Mouse (Mus musculus): ENCODE results near the gene Mael. TPM values are rescaled to one million over a fixed set of nuclear protein-coding genes. Genes with fewer than 3 reads are reported as not detected.

Gene Mael
- polyA plus RNA-seq, 1 experiment from 2014 or later = 0.09 TPM

GRCm38 (mm10) chr1:166266001-166266705, 27.6 kb upstream of the Mael start:
- Histone ChIP-seq H3K9ac (no peak overlapping the region), H3K4me3 (no peak overlapping the region), H3K27me3 (no peaks in the 10 kb centered on the region), H3K9me3 (no peaks in the 10 kb centered on the region), H3K36me3 (no peaks in the 10 kb centered on the region), H3K4me1 (no peaks in the 10 kb centered on the region), H3K4me2 (no peak overlapping the region), H3K27ac (no peak overlapping the region)
- no peak for ATAC-seq (ENCODE audit: insufficient number of reproducible peaks, low FRiP score, low TSS enrichment, low read depth)
- 81% methylated on average over 7 of the region's 7 CpGs for WGBS

GRCm38 (mm10) chr1:166259526-166259925, 21.0 kb upstream of the Mael start:
- Histone ChIP-seq H3K4me1 (peaks cover 5% of the 10 kb centered on the region; the same call in 1 of the 2 replicates), H3K9ac (no peak overlapping the region), H3K27me3 (peaks cover 26% of the 10 kb centered on the region), H3K4me2 (no peak overlapping the region), H3K9me3 (no peaks in the 10 kb centered on the region), H3K27ac (no peak overlapping the region), H3K4me3 (no peak overlapping the region), H3K36me3 (no peaks in the 10 kb centered on the region)
- 71% methylated on average over 6 of the region's 6 CpGs for WGBS
- no peak for ATAC-seq (ENCODE audit: insufficient number of reproducible peaks, low FRiP score, low TSS enrichment, low read depth)

- H3K9ac ChIP-seq = no peak overlapping the region
- no peak overlapping the region for H3K27ac ChIP-seq
- peaks cover 14% of the 10 kb centered on the region for H3K4me1 ChIP-seq
- H3K4me3 ChIP-seq = no peak overlapping the region
- no peak for ATAC-seq (ENCODE audit: insufficient number of reproducible peaks, low FRiP score, low TSS enrichment, low read depth)
- peaks cover 44% of the 10 kb centered on the region for H3K27me3 ChIP-seq
- 70% methylated on average over 4 of the region's 4 CpGs for WGBS
- no peak overlapping the region for H3K4me2 ChIP-seq
- no peaks in the 10 kb centered on the region for H3K36me3 ChIP-seq
- no peaks in the 10 kb centered on the region for H3K9me3 ChIP-seq
Observed at GRCm38 (mm10) chr1:166256898-166257297, 18.4 kb upstream of the Mael start.

GRCm38 (mm10) chr1:166256302-166256701, 17.8 kb upstream of the Mael start:
- Histone ChIP-seq H3K27me3 (peaks cover 44% of the 10 kb centered on the region), H3K4me3 (no peak overlapping the region), H3K4me1 (peaks cover 14% of the 10 kb centered on the region), H3K36me3 (no peaks in the 10 kb centered on the region), H3K9ac (no peak overlapping the region), H3K4me2 (no peak overlapping the region), H3K27ac (no peak overlapping the region), H3K9me3 (no peaks in the 10 kb centered on the region)
- no peak for ATAC-seq (ENCODE audit: insufficient number of reproducible peaks, low FRiP score, low TSS enrichment, low read depth)
- 19% methylated on average over 6 of the region's 6 CpGs for WGBS

- H3K4me3 ChIP-seq = no peak overlapping the region
- no peaks in the 10 kb centered on the region for H3K9me3 ChIP-seq
- peaks cover 14% of the 10 kb centered on the region for H3K4me1 ChIP-seq
- H3K27ac ChIP-seq = no peak overlapping the region
- H3K9ac ChIP-seq = no peak overlapping the region
- H3K4me2 ChIP-seq = no peak overlapping the region
- WGBS = 50% methylated on average over 2 of the region's 2 CpGs
- H3K36me3 ChIP-seq = no peaks in the 10 kb centered on the region
- peaks cover 44% of the 10 kb centered on the region for H3K27me3 ChIP-seq
- ATAC-seq (ENCODE audit: insufficient number of reproducible peaks, low FRiP score, low TSS enrichment, low read depth) = no peak
Observed at GRCm38 (mm10) chr1:166255651-166256050, 17.1 kb upstream of the Mael start.

GRCm38 (mm10) chr1:166255091-166255490, 16.5 kb upstream of the Mael start:
- ATAC-seq (ENCODE audit: insufficient number of reproducible peaks, low FRiP score, low TSS enrichment, low read depth) = no peak
- Histone ChIP-seq H3K9me3 (no peaks in the 10 kb centered on the region), H3K27ac (no peak overlapping the region), H3K4me3 (no peak overlapping the region), H3K4me2 (no peak overlapping the region), H3K9ac (no peak overlapping the region), H3K4me1 (peaks cover 14% of the 10 kb centered on the region), H3K36me3 (no peaks in the 10 kb centered on the region), H3K27me3 (peaks cover 44% of the 10 kb centered on the region)
- 42% methylated on average over 8 of the region's 8 CpGs for WGBS

- Histone ChIP-seq H3K27me3 (peaks cover 44% of the 10 kb centered on the region), H3K4me2 (peak within 1 kb of the TSS; percentile 96), H3K9ac (peak within 1 kb of the TSS; percentile 50), H3K4me1 (peaks cover 14% of the 10 kb centered on the region), H3K4me3 (peak within 1 kb of the TSS; percentile 55), H3K27ac (no peak within 1 kb of the TSS), H3K36me3 (no peaks in the 10 kb centered on the region), H3K9me3 (no peaks in the 10 kb centered on the region)
- ATAC-seq (ENCODE audit: insufficient number of reproducible peaks, low FRiP score, low TSS enrichment, low read depth) = no peak
- under 1% methylated on average over 67 of the region's 72 CpGs for WGBS
Observed at GRCm38 (mm10) chr1:166253898-166254894, 15.6 kb upstream of the Mael start, which contains the start of gene Ildr2. Gene Ildr2 (plus strand): TSS chr1:166254139.

- H3K9ac ChIP-seq = no peak overlapping the region
Observed at GRCm38 (mm10) chr1:166244285-166244684, 5.7 kb upstream of the Mael start.

GRCm38 (mm10) chr1:166214181-166214580, 24.4 kb downstream of the Mael start:
- H3K4me1 ChIP-seq = no peaks in the 10 kb centered on the region
- H3K27ac ChIP-seq = no peak overlapping the region
- H3K9me3 ChIP-seq = no peaks in the 10 kb centered on the region
- no peak for ATAC-seq (ENCODE audit: insufficient number of reproducible peaks, low FRiP score, low TSS enrichment, low read depth)
- no peak overlapping the region for H3K4me2 ChIP-seq
- no peaks in the 10 kb centered on the region for H3K36me3 ChIP-seq
- H3K27me3 ChIP-seq = no peaks in the 10 kb centered on the region
- no peak overlapping the region for H3K9ac ChIP-seq
- 83% methylated on average over 4 of the region's 4 CpGs for WGBS
- H3K4me3 ChIP-seq = no peak overlapping the region

More at GRCm38 (mm10) chr1:166244285-166244684, 5.7 kb upstream of the Mael start:
- no peak overlapping the region for H3K4me3 ChIP-seq
- no peak for ATAC-seq (ENCODE audit: insufficient number of reproducible peaks, low FRiP score, low TSS enrichment, low read depth)
- H3K27ac ChIP-seq = no peak overlapping the region
- H3K36me3 ChIP-seq = no peaks in the 10 kb centered on the region
- no peaks in the 10 kb centered on the region for H3K4me1 ChIP-seq
- no peak overlapping the region for H3K4me2 ChIP-seq
- H3K27me3 ChIP-seq = no peaks in the 10 kb centered on the region
- WGBS = 68% methylated on average over 6 of the region's 6 CpGs
- no peaks in the 10 kb centered on the region for H3K9me3 ChIP-seq

GRCm38 (mm10) chr1:166209371-166209770, 29.2 kb downstream of the Mael start:
- H3K4me3 ChIP-seq = no peak overlapping the region
- H3K9ac ChIP-seq = no peak overlapping the region
- no peak for ATAC-seq (ENCODE audit: insufficient number of reproducible peaks, low FRiP score, low TSS enrichment, low read depth)
- H3K27ac ChIP-seq = no peak overlapping the region
- no peaks in the 10 kb centered on the region for H3K27me3 ChIP-seq
- no peaks in the 10 kb centered on the region for H3K36me3 ChIP-seq
- H3K9me3 ChIP-seq = no peaks in the 10 kb centered on the region
- 83% methylated on average over 6 of the region's 6 CpGs for WGBS
- H3K4me1 ChIP-seq = no peaks in the 10 kb centered on the region
- H3K4me2 ChIP-seq = no peak overlapping the region

- Histone ChIP-seq H3K9me3 (no peaks in the 10 kb centered on the region), H3K4me2 (no peak overlapping the region), H3K9ac (no peak overlapping the region), H3K27me3 (no peaks in the 10 kb centered on the region), H3K4me1 (no peaks in the 10 kb centered on the region), H3K36me3 (no peaks in the 10 kb centered on the region), H3K27ac (no peak overlapping the region), H3K4me3 (no peak overlapping the region)
- 49% methylated on average over 3 of the region's 3 CpGs for WGBS
- no peak for ATAC-seq (ENCODE audit: insufficient number of reproducible peaks, low FRiP score, low TSS enrichment, low read depth)
Observed at GRCm38 (mm10) chr1:166205159-166205558, 33.4 kb downstream of the Mael start.

- no peak for ATAC-seq (ENCODE audit: insufficient number of reproducible peaks, low FRiP score, low TSS enrichment, low read depth)
- WGBS = 57% methylated on average over 5 of the region's 5 CpGs
- Histone ChIP-seq H3K36me3 (no peaks in the 10 kb centered on the region), H3K4me3 (no peak overlapping the region), H3K9ac (no peak overlapping the region), H3K4me1 (no peaks in the 10 kb centered on the region), H3K9me3 (no peaks in the 10 kb centered on the region), H3K4me2 (no peak overlapping the region), H3K27ac (no peak overlapping the region), H3K27me3 (no peaks in the 10 kb centered on the region)
Observed at GRCm38 (mm10) chr1:166204171-166204570, 34.4 kb downstream of the Mael start.

Measured in limb, embryonic 15.5 days (tissue).